Mouse (Mus musculus) retina, embryonic 14.5 days (tissue): Measurements from ENCODE around the gene Stt3a.

ENCODE experiments used
- DNase-seq: peaks from one replicate; pipeline ENCODE4 v3.0.0-alpha.2; 2015; ENCODE audit warnings: low spot score

The Stt3a gene

DNA sequence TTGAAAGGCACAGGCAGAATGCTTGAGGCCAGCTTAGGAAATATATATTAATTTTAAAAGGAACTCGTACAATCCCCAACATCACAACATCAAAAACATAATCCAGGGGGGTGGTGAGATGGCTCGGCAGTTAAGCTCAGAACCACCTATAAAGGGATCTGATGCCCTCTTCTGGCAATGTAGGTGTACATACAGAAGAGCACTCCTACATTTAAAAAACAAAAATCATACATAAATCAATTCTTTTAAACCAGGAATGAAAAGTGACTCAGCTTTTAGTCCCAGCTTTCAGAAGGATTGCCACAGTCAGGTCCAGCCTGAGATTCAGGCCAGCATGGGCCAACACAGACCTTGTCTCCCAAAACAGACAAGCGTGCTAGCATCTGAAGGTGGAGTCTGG is 50.9 kb downstream of the Stt3a start:
- DNase-seq = no peak

DNA sequence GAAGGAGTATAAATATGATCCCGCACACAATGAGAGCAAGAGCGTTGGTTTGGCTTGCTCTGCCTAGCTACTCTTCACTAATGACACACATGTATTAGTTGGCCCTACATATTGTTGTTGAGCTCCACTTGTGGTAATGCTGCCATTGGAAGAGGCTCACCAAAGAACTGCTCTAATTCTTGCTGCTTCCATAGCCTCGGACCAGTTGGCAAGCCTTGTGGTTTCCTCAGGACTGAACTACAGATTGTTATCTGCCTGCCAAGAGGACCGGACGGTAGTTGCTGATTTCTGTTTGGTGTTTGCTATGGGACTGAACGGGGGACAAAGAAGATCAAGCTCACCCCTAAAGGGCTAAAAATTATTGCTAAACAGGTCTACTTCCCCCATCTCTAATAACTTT is 60.2 kb downstream of the Stt3a start:
- DNase-seq = no peak

DNA sequence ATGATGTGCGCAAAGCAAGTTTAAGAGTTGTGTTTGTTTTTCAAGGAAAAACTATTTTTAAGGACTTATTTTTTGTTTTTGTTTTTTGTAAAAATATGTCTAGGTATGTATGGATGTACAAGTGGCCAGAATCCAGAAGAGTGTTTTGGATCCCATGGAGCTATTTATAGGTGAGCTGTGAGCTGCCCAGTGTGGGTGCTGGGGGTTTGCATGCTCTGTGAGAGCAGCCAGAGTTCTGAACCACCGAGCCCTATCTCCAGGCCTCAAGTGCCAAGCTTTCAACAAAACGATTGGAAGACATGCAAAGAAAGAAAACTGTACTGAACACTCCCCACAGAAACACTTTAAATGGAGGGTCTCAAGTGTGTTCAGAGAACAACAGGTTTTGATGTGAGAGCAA is 61.6 kb downstream of the Stt3a start:
- no peak for DNase-seq

GRCm38 (mm10) chr9:36694276-36694675 is 73.2 kb downstream of the Stt3a start:
- DNase-seq = no peak

- no peak for DNase-seq
Measured at GRCm38 (mm10) chr9:36692920-36693319, 74.6 kb downstream of the Stt3a start, which contains the start of gene Acrv1. Gene Acrv1, plus strand, starts transcription at chr9:36693220.

DNA sequence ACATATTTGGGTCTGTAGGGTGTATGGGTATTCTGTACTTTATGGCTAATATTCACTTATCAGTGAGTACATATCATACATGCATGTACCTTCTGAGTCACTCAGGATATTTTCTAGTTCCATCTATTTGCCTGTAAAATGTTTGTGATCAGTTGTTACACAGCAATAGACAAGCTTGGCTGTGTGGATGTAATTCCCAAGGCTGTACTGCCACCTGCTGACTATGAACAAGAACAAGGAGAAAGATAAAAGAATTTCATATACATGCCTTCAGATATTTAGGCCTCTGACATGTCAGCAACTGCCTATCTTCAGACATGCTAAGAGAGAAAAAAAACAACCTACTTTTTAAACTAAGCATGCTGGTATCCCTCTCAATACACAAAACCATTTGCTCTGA is 80.2 kb downstream of the Stt3a start:
- peak; percentile 38 for DNase-seq

DNA sequence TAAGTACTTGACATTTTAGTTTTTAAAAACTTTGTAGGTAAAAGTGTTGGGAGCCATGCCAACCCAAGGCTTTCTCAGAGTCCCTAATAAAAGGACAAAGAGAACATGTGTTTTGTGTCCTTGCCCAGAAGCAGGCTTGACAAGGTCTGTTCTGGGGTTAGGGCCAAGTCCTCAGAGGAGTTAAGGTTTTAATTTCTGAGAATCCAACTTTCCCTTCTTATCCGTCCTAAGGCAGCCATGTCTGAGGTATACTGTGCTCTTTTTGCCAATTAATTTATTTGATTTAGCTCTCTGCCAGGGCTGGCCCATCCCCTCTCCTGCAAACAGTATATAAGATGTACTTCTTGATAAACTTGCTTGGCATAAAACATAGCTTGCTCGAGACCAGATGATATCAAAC is 86.1 kb downstream of the Stt3a start:
- DNase-seq = no peak
